Mouse (Mus musculus) CD4-positive helper T cell, adult 2 months (primary cell): ENCODE data around the gene Mipep.

Experiments used
- DNase-seq: peaks from one replicate; pipeline ENCODE4 v3.0.0-alpha.2; 2012; ENCODE audit warnings: low read depth, missing footprints, low spot score

The Mipep gene

GRCm38 (mm10) chr14:60802026-60802425, 17.7 kb downstream of the Mipep start:
- no peak for DNase-seq

DNA sequence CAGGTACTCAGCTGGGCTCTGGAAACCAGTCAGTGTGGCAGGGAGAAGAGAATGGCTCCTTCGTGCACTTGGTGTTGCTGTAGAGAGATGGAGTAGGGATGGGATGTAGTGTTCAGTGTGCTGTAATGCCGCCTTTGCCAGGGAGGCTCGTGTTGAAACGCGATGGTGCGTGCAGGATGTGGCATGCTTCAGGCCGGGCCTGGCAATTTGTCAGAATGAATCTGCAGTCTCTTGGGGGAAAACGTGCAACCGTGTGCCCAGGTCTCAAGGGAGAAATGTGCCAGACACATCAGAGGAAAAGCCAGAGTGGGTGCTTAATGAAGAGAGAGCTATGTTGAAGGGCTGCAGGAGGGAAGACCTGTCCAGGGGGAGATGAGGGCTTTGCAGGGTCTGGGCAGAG, 20.6 kb downstream of the Mipep start:
- no peak for DNase-seq

DNA sequence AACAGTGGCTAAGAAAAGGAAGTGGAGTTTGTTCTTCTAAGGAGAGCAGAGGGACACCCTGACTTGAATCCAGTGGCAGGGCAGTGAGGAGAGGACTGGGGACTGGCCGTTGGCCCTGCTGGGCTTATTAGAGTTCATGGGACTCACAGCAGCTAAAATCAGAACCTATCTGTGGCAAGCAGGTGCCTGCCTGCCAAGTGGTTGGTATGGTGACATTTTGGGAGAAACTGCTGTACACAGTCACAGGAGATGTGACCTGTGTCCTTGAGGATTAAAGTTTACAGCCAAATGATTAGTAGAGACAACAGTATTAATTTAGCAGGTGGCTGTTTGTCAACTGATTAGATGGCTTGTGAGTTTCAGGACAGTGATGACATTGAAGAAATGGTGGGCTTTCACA, 21.5 kb downstream of the Mipep start:
- no peak for DNase-seq

DNA sequence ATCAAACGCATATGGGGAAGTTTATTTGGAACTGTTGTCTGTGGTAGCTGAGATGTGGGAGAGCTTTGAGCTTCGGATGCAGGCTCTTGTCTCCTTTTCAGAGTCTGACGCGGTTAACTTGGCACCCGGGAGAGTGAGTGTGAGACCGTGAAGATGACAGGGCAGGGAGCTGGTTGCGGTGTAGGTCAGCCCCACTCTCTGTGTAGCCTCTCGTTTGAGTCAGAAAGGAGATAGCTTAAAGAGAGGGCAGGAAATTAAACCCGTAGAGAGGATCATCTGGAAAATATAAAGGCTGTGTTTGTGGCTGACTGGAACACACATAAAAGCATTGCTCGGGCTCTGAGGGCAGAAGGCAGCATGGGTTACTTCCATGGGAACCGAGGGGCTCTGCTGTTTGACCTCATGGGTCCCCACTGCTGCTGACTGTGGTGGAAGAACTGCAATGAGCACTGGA, 22.5 kb downstream of the Mipep start:
- DNase-seq = no peak

GRCm38 (mm10) chr14:60809881-60810280, 25.5 kb downstream of the Mipep start:
- DNase-seq = no peak

GRCm38 (mm10) chr14:60811547-60811946, 27.2 kb downstream of the Mipep start:
- no peak for DNase-seq

- DNase-seq = no peak
Observed at GRCm38 (mm10) chr14:60815098-60815497, 30.7 kb downstream of the Mipep start.

- DNase-seq = no peak
Observed at GRCm38 (mm10) chr14:60818045-60818444, 33.7 kb downstream of the Mipep start.

- DNase-seq = no peak
Observed at GRCm38 (mm10) chr14:60830096-60830495, 45.7 kb downstream of the Mipep start.

- no peak for DNase-seq
Observed at GRCm38 (mm10) chr14:60836709-60837108, 52.3 kb downstream of the Mipep start.

DNA sequence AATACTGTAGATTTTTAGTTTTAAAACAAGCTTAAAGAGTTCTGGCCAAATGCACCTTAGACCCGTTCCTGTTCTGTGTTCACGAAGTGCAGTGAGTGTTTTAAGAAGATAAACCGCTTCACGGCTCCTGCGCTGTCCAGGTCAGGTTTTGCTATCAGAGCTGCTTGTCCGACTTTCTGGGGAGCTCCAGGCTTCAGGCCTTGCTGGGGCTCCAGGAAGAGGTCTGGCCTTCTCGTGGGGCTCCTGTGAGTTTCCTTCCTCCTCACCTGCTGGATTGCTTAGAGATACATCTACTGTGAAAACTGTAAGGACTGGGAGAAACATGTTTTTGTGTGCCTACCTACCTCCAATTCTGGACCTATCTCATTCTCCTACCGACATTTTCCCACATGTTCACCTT, 55.3 kb downstream of the Mipep start:
- no peak for DNase-seq

DNA sequence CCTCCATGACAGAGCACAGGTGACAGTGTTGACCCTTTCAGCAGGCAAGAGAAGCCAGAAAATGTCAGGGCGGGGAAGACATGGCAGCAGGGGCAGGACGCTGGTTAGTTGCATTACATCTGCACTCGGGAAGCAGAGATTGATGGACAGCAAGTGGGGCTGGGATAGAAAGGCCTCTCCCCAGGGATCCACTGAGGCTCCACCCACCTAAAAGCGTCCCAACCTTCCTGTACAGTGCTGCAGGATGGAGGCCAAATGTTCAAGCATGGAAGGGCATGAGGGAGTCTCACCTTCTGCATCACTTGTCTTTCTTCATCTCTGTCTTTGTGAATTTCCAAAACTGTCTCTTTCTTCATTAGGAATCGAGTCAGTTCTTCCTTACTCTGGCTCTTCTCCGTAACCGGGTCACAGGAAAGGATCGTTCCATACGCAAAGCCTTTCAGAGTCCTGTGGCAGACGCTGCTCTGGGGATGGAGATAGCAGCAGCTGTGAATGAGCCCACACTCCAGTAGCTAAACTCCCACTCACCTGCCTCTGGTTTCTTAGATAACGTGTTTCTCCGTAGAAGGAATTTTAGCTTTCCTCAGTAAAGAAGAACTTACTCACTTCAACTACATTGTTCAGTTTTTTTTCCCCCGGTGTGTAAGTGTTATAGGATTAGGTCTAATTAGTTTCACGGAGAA, 57.7 kb downstream of the Mipep start:
- DNase-seq = no peak

DNA sequence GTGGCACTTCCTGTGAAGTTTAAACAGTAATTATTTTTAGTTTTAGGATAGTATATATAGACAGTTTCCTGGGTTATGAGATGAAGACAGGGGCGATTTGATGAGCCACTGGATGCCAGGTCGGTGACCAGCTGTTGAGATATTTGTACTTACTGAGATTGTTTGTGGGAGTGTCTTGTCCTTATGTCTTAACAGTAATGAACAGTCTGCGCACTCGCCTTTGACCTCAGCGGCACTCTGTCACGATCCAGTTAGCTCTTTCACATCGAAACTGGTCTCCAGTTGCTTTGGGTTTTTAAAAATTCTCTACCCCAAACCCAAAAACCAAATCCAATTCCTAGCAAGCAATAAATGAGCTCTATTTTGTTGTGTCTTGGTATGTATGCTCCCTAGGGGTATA, 59.2 kb downstream of the Mipep start:
- DNase-seq = no peak

DNA sequence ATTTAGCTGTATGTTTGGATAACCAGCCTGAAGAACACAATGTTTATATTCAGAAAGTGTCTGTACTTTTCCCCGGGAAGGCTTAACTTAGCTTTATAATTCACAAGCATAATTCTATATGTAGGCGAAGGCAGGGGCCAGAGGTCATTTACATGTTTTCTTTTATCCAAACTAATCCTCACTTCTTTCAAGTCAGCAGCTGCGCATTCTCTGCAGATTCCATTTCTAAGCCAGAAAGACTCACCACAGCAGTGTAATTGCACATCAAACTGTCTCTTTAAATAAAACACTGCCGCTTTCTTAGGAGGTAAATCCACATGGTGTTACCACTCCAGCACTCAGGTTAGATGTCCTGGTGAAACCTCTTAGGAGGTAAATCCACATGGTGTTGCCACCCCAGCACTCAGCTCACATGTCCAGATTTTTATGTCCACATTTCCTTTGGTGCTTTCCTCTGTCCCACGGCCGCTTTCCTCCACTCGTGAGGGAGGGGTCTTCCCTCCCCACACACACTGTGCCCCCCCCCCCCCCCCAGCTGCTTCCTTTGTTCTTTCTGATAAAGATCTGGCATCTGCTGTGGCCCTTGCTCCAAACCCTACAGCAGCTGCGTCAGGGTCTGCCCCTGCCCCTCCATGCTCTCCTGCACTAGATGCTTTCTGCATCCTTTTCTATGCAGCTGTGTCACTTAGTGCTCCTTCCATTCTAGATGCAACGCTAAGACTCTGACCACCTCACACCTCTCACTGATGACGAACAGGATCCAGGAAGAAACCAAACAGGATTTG, 61.1 kb downstream of the Mipep start:
- no peak for DNase-seq

DNA sequence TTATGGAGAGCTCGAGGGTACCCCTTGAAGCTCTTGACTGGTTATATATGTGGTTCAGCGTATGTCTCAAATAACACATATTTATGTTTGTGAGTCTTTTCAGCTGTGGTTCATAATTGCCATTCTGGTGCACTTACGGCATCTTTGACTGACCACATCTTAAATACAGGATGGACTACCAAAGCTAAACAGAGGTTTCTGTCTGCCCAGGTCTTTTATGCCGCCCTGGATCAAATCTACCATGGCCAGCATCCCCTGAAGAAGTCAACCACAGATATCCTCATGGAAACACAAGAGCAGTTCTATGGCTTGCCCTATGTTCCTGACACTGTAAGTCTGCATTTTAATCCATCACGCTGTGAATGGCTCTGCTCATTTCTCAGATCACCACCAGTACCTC, 61.8 kb downstream of the Mipep start:
- DNase-seq = no peak

DNA sequence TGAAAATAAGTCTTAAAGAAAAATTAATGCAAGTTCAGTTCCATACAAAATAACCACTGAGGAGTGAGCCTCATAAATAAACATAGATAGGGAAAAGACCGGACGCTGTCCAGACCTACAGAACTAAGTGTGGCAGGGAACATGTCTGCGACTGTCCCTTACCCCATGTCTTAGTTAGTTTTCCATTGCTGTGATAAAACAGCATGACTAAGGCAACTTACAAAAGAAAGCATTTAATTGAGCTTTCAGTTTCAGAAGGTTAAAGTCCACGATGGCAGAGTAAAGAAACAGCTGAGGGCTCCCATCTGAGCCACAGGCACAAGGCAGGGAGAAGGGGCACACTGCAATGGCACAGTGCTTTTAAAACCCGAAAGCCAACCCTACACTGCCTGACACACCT, 63.8 kb downstream of the Mipep start:
- DNase-seq = no peak

- DNase-seq = no peak
Observed at GRCm38 (mm10) chr14:60850101-60850500, 65.7 kb downstream of the Mipep start.

GRCm38 (mm10) chr14:60851632-60852031, 67.3 kb downstream of the Mipep start:
- DNase-seq = no peak

- DNase-seq = no peak
Observed at GRCm38 (mm10) chr14:60856199-60856912, 72.0 kb downstream of the Mipep start.

DNA sequence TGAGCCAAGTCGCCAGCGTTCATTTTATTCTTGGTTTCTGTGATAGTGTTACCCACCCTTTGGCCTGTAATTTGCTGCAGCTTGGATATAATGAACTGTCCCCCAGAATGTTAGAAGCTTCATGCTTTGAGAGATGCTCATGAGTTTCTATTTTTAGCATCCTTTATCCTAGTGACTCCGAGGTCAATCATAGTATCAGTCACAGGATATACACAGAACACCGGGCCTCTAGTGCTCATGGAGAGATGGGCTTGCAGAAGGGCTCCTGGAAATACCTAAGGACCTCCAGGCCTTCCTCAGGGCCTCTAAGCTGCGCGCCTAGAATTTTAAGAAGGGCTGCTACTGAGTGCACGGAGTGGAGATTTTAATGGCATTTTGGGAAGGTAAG, 72.5 kb downstream of the Mipep start:
- DNase-seq = no peak

DNA sequence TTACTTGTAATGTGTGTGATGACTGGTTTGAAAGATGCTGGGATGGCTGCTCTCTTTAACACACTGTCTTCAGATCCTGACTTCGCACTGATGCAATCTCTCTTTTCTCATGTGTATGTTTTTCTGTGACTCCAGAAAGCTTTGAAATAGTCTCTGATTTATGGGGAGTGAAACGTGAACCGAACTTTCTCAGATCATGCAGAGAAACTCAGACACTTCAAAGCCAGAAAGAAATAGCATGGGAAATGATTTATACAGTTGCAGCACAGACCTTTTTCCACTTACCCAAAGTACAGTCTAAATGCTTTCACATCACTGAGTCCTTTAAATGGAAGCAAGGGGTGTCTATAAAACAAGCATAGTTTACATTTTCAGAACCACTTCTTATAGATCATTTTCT, 79.0 kb downstream of the Mipep start:
- no peak for DNase-seq

DNA sequence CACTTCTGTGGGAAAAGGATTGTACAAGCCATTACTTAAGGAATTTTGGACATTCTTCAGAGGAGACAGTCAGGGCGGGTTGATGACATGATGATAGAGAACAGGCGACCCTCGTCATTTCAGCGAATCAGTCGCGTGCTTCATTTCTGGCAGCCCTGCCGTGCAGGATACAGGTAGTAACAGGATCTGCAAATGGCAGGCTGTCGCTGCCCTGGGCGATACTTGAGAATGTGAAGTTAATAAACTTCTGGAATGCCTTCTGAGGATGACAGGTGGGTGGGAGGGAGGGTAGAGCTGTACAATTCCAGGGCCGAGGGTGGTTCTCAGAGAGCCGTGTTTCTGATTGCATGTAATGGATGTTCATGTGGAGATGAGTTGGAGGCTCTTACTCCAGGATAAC, 82.0 kb downstream of the Mipep start:
- DNase-seq = no peak

DNA sequence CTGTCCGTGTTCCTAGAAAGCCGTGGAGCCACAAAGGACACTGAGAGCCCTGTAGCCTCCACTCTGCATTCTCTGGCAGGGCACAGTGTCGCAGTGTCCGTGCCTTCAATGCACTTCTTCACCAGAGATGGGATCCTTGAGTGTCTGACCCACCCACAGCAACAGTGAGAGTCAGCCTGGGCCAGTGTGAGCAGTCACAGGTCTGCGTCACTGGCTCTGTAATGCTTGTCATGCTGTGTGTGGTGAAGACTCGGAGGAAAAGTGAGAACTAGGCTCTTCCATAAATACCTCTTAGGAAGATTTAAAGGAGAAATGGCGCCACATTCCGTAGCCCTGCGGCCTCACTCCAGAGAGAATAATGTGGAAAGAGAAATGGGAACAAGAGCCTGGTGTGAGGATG, 84.0 kb downstream of the Mipep start:
- DNase-seq = no peak
